Comparison of ENCODE assay signal across 8 mouse cellular contexts in the genomic region with DNA sequence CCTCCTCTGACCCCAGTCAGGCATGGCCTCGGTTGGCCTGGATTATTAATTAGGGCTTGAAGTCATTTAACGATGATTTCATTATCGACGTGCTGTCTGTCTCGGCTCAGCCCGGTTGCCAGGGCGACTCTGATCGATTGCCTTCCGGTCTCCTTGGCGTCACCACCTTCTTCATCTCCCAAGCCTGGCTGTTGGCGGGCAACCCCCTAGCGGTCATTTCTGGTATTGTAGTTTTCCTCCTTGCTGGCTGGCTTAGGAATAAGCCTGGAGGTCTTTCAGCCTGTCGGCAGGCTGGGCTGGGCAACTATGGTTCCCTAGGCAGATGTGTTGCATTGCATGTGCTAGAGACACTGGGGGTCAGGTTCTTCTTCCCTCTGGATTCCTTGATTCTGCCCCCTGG. TPM values are rescaled to one million over a fixed set of nuclear protein-coding genes. Genes with fewer than 3 reads are reported as not detected.
DNase-seq lines count a peak whose midpoint lies in the region; ATAC-seq and TF ChIP-seq lines count a peak whose summit lies in the region.

No protein-coding gene starts in this region.

- H3K4me2 ChIP-seq in liver, embryonic 12.5 days: no peak overlapping the region
- no peak overlapping the region for H3K4me2 ChIP-seq in lung, embryonic 14.5 days

- no peak overlapping the region for H3K27ac ChIP-seq in liver, embryonic 12.5 days
- H3K27ac ChIP-seq in lung, embryonic 14.5 days (ENCODE audit: low read depth): no peak overlapping the region
- H3K27ac ChIP-seq in olfactory bulb, adult 2 months (ENCODE audit: insufficient read depth, low read depth, low read length): no peak overlapping the region

- no peaks in the 10 kb centered on the region for H3K4me1 ChIP-seq in liver, embryonic 12.5 days
- no peaks in the 10 kb centered on the region for H3K4me1 ChIP-seq in lung, embryonic 14.5 days (ENCODE audit: insufficient read depth)
- peaks cover 6% of the 10 kb centered on the region for H3K4me1 ChIP-seq in olfactory bulb, adult 2 months (ENCODE audit: control insufficient read depth, insufficient read depth, low read length)

- DNase-seq in liver (peak; percentile 50), ZHBTc4 (ENCODE audit: low read depth, low spot score) (peak; percentile 95)
- peak; percentile 88 for DNase-seq in embryo, embryonic 11 days
- peak; percentile 88 for DNase-seq in hindlimb bud, embryonic 11.5 days (ENCODE audit: extremely low spot score, low read depth, low spot score)
- peak; percentile 85 for DNase-seq in lung, embryonic 14.5 days
- no peak for DNase-seq in left cerebral cortex, adult 18-20 months (ENCODE audit: low spot score in 2 of 2)

- peak; percentile 81 for TF ChIP-seq CTCF in lung, embryonic 14.5 days (IDR thresholded peaks at IDR 0.05; ENCODE audit: low read depth)
- TF ChIP-seq CTCF in olfactory bulb, adult 2 months (IDR thresholded peaks at IDR 0.05; ENCODE audit: insufficient read depth, low read depth, low read length): peak; percentile 58; the same call in 1 of the 2 replicates

- no peak for ATAC-seq in liver, embryonic 12.5 days
- peak; percentile 38; the same call in 1 of the 2 replicates for ATAC-seq in lung, embryonic 14.5 days (ENCODE audit: insufficient read depth)

- H3K36me3 ChIP-seq in liver, embryonic 12.5 days: no peaks in the 10 kb centered on the region
- H3K36me3 ChIP-seq in lung, embryonic 14.5 days (ENCODE audit: insufficient read depth): no peaks in the 10 kb centered on the region

- no peak for TF ChIP-seq POLR2A in olfactory bulb, adult 2 months (IDR thresholded peaks at IDR 0.05; ENCODE audit: insufficient read depth, low read depth, low read length)

- H3K9me3 ChIP-seq in liver, embryonic 12.5 days (replicated peaks): no peaks in the 10 kb centered on the region
- H3K9me3 ChIP-seq in lung, embryonic 14.5 days (ENCODE audit: low read depth, low read length): no peaks in the 10 kb centered on the region

- no peak overlapping the region for H3K9ac ChIP-seq in liver, embryonic 12.5 days
- H3K9ac ChIP-seq in lung, embryonic 14.5 days: no peak overlapping the region

- H3K27me3 ChIP-seq in liver, embryonic 12.5 days (replicated peaks): peaks cover 86% of the 10 kb centered on the region
- peaks cover 51% of the 10 kb centered on the region for H3K27me3 ChIP-seq in lung, embryonic 14.5 days (ENCODE audit: insufficient read depth, low read length)

- 7% methylated on average over 13 of the region's 13 CpGs for WGBS in liver, embryonic 12.5 days (ENCODE audit: insufficient replicate concordance)
- WGBS in lung, embryonic 14.5 days: 5% methylated on average over 13 of the region's 13 CpGs
- 12% methylated on average over 13 of the region's 13 CpGs for WGBS in olfactory bulb, adult 2 months

- no peak overlapping the region for H3K4me3 ChIP-seq in liver, embryonic 12.5 days
- H3K4me3 ChIP-seq in lung, embryonic 14.5 days (ENCODE audit: low read depth, low read length): no peak overlapping the region
- no peak overlapping the region for H3K4me3 ChIP-seq in olfactory bulb, adult 2 months (ENCODE audit: insufficient read depth, low read depth, low read length)

RNA-seq across cellular contexts. Expression of a gene that starts 31.2 kb away (rescaled TPM):
- polyA plus RNA-seq in liver, embryonic 12.5 days (2016; fragmentation: Nextera tagmentation; extraction: Ambion mirVana): 8.7 and 10.3 TPM in 2 replicates
- 35.5 and 36.4 TPM in 2 replicates for polyA plus RNA-seq in lung, embryonic 14.5 days (2014; fragmentation: Nextera tagmentation; extraction: Ambion mirVana)
- not detected in 2 replicates for polyA plus RNA-seq in olfactory bulb, adult 2 months (2012; ENCODE audit: insufficient read depth, insufficient read length, low replicate concordance, missing spikeins)
- total RNA-seq in left cerebral cortex, adult 18-20 months (2021): 10 to 100 TPM; 75.1 to 75.6 TPM

Comparison
In these comparisons a context has a peak if more than half of its experiments do, and no peak if none do; other contexts are left out.
1. DNase-seq: peak in liver (single experiment), ZHBTc4 (single experiment), embryo, embryonic 11 days (single experiment), hindlimb bud, embryonic 11.5 days (single experiment) and lung, embryonic 14.5 days (single experiment); none in left cerebral cortex, adult 18-20 months (0 of 2).